Mouse (Mus musculus) kidney, adult 2 months (tissue): ENCODE measurements at regions not wholly inside any gene's neighbourhood (a gene's known extent, or its start where the extent isn't known, plus 50 kb on each side); places are given as distances from the start of the nearest gene placed in this dataset.

Experiments
- DNase-seq: peaks from one replicate; pipeline ENCODE4 v3.0.0; 2021
- H3K27ac ChIP-seq: fragments of 200-500 bp; 2 replicates; pipeline ENCODE4 v1.5.1; 2012; ENCODE audit warnings: low read depth, low read length, control low read depth, inconsistent platforms; ENCODE audit not compliant: insufficient read depth
- H3K27me3 ChIP-seq: fragments of 200-500 bp; replicated peaks from 2 replicates; pipeline ENCODE4 v1.6.1; 2012; ENCODE audit warnings: mild to moderate bottlenecking, moderate library complexity, low read length, inconsistent platforms; ENCODE audit not compliant: control insufficient read depth, insufficient read depth
- H3K36me3 ChIP-seq: fragments of 200-500 bp; 2 replicates; pipeline ENCODE4 v1.6.1; 2012; ENCODE audit warnings: mild to moderate bottlenecking, moderate library complexity, low read length, inconsistent platforms; ENCODE audit not compliant: control insufficient read depth, insufficient read depth
- H3K4me1 ChIP-seq: fragments of 200-500 bp; 2 replicates; pipeline ENCODE4 v1.6.1; 2011; ENCODE audit warnings: low read length; ENCODE audit not compliant: control insufficient read depth, insufficient read depth
- H3K4me3 ChIP-seq: fragments of 200-500 bp; 2 replicates; pipeline ENCODE4 v1.5.1; 2011; ENCODE audit warnings: mild to moderate bottlenecking, low read depth, low read length, control low read depth; ENCODE audit not compliant: insufficient read depth
- CTCF ChIP-seq: fragments of 200-500 bp; conservative IDR thresholded peaks from 2 replicates; pipeline ENCODE4 v1.5.1; 2011; ENCODE audit warnings: low read depth, mild to moderate bottlenecking, control low read depth, low read length, moderate library complexity, mixed read lengths; ENCODE audit not compliant: insufficient read depth, insufficient read length
- POLR2A ChIP-seq: fragments of 200-500 bp; IDR thresholded peaks from one replicate; pipeline ENCODE4 v1.6.1; 2011; ENCODE audit warnings: low read depth, low read length, control low read depth
- WGBS: fragments of 180-500 bp; shearing (Covaris S2); methylation state at CpG from one replicate; pipeline ENCODE4 v1.1.7; 2018; 5-methylcytosine and 5-hydroxymethylcytosine counted together

- no peaks in the 10 kb centered on the region for H3K4me1 ChIP-seq
- WGBS, result 24% methylated on average over 11 of the region's 11 CpGs
- TF ChIP-seq CTCF, result no peak
- no peak for TF ChIP-seq POLR2A
- H3K27ac ChIP-seq, result no peak overlapping the region
- H3K27me3 ChIP-seq, result no peaks in the 10 kb centered on the region
- H3K36me3 ChIP-seq, result no peaks in the 10 kb centered on the region
- H3K4me3 ChIP-seq, result no peak overlapping the region
- no peak for DNase-seq
Measured at GRCm38 (mm10) chr2:106083801-106084800, 80.8 kb upstream of the Dnajc24 start.

- Histone ChIP-seq H3K4me3 (no peak overlapping the region), H3K27ac (no peak overlapping the region), H3K4me1 (no peaks in the 10 kb centered on the region), H3K27me3 (no peaks in the 10 kb centered on the region), H3K36me3 (no peaks in the 10 kb centered on the region)
- WGBS, result 73% methylated on average over 8 of the region's 8 CpGs
- no peak for DNase-seq
- TF ChIP-seq CTCF (no peak), POLR2A (no peak)
Measured at GRCm38 (mm10) chr2:106083001-106083400, 79.7 kb upstream of the Dnajc24 start.

- Histone ChIP-seq H3K4me3 (no peak overlapping the region), H3K4me1 (no peaks in the 10 kb centered on the region), H3K27ac (no peak overlapping the region), H3K36me3 (no peaks in the 10 kb centered on the region), H3K27me3 (no peaks in the 10 kb centered on the region)
- peak; percentile 56 for DNase-seq
- WGBS, result 4% methylated on average over 7 of the region's 7 CpGs
- TF ChIP-seq CTCF, result peak; percentile 88
- TF ChIP-seq POLR2A, result no peak
Measured at GRCm38 (mm10) chr2:106081951-106082350, 78.6 kb upstream of the Dnajc24 start.

GRCm38 (mm10) chr2:106080626-106081025 lies 77.3 kb upstream of the Dnajc24 start:
- no peak for DNase-seq
- TF ChIP-seq POLR2A, result no peak
- no peak for TF ChIP-seq CTCF
- Histone ChIP-seq H3K4me1 (no peaks in the 10 kb centered on the region), H3K4me3 (no peak overlapping the region), H3K27me3 (no peaks in the 10 kb centered on the region), H3K36me3 (no peaks in the 10 kb centered on the region), H3K27ac (no peak overlapping the region)
- 72% methylated on average over 9 of the region's 9 CpGs for whole genome bisulfite sequencing

- TF ChIP-seq CTCF (no peak), POLR2A (no peak)
Measured at GRCm38 (mm10) chr2:106078591-106078990, 75.2 kb upstream of the Dnajc24 start.

GRCm38 (mm10) chr2:106074441-106074840 lies 71.1 kb upstream of the Dnajc24 start:
- H3K4me1 ChIP-seq, result no peaks in the 10 kb centered on the region

More at GRCm38 (mm10) chr2:106078591-106078990, 75.2 kb upstream of the Dnajc24 start:
- H3K4me1 ChIP-seq, result no peaks in the 10 kb centered on the region
- WGBS, result 75% methylated on average over 3 of the region's 3 CpGs
- no peak overlapping the region for H3K4me3 ChIP-seq
- no peak overlapping the region for H3K27ac ChIP-seq
- H3K27me3 ChIP-seq, result no peaks in the 10 kb centered on the region
- no peaks in the 10 kb centered on the region for H3K36me3 ChIP-seq
- DNase-seq, result no peak

GRCm38 (mm10) chr2:106064316-106064715 lies 61.0 kb upstream of the Dnajc24 start:
- H3K4me3 ChIP-seq, result no peak overlapping the region
- no peak overlapping the region for H3K27ac ChIP-seq
- H3K27me3 ChIP-seq, result no peaks in the 10 kb centered on the region; the same call in 1 of the 2 replicates
- H3K36me3 ChIP-seq, result no peaks in the 10 kb centered on the region
- DNase-seq, result no peak
- 86% methylated on average over 2 of the region's 2 CpGs for WGBS
- H3K4me1 ChIP-seq, result no peaks in the 10 kb centered on the region
- no peak for TF ChIP-seq CTCF
- TF ChIP-seq POLR2A, result no peak

More at GRCm38 (mm10) chr2:106074441-106074840, 71.1 kb upstream of the Dnajc24 start:
- DNase-seq, result no peak
- no peaks in the 10 kb centered on the region for H3K27me3 ChIP-seq
- no peak for TF ChIP-seq POLR2A
- no peak for TF ChIP-seq CTCF
- no peak overlapping the region for H3K27ac ChIP-seq
- no peaks in the 10 kb centered on the region for H3K36me3 ChIP-seq
- no peak overlapping the region for H3K4me3 ChIP-seq
- WGBS, result 90% methylated on average over 6 of the region's 6 CpGs
